Mouse (Mus musculus): ENCODE measurements at regions not wholly inside any gene's neighbourhood (a gene's known extent, or its start where the extent isn't known, plus 50 kb on each side); places are given as distances from the start of the nearest gene placed in this dataset.
A peak's percentile ranks its signal among the peaks of the same experiment; 100 is the strongest.

- 23% methylated on average over 7 of the region's 7 CpGs for WGBS
- no peak overlapping the region for H3K27ac ChIP-seq (replicated peaks; ENCODE audit: low read depth, low read length)
- no peak for DNase-seq (ENCODE audit: low spot score)
- no peaks in the 10 kb centered on the region for H3K27me3 ChIP-seq (ENCODE audit: control insufficient read depth, insufficient read depth, low read length)
- H3K9me3 ChIP-seq (ENCODE audit: control insufficient read depth, low read length), result no peaks in the 10 kb centered on the region
- H3K4me1 ChIP-seq (ENCODE audit: control insufficient read depth, insufficient read depth, low read length), result peaks cover 5% of the 10 kb centered on the region; the same call in 1 of the 2 replicates
- no peak for TF ChIP-seq POLR2A (IDR thresholded peaks at IDR 0.05; ENCODE audit: borderline replicate concordance, extremely low read depth, insufficient read depth, insufficient read length)
- H3K4me2 ChIP-seq (replicated peaks; ENCODE audit: low read depth, low read length, severe bottlenecking), result no peak overlapping the region
- ATAC-seq (ENCODE audit: low FRiP score, low read depth), result no peak
- no peaks in the 10 kb centered on the region for H3K36me3 ChIP-seq (ENCODE audit: control insufficient read depth, insufficient read depth, low read length)
- H3K4me3 ChIP-seq (replicated peaks; ENCODE audit: low read length), result no peak overlapping the region
- no peak overlapping the region for H3K9ac ChIP-seq (ENCODE audit: low read depth, low read length, severe bottlenecking)
Observed at GRCm38 (mm10) chr4:153220074-153220473, 262.5 kb downstream of the Ajap1 start.

GRCm38 (mm10) chr4:153217541-153217980 lies 265.1 kb downstream of the Ajap1 start:
- peak; percentile 5 for DNase-seq (ENCODE audit: low spot score)
- H3K4me2 ChIP-seq (replicated peaks; ENCODE audit: low read depth, low read length, severe bottlenecking), result no peak overlapping the region
- no peaks in the 10 kb centered on the region for H3K36me3 ChIP-seq (ENCODE audit: control insufficient read depth, insufficient read depth, low read length)
- ATAC-seq (ENCODE audit: low FRiP score, low read depth), result no peak
- no peaks in the 10 kb centered on the region for H3K4me1 ChIP-seq (ENCODE audit: control insufficient read depth, insufficient read depth, low read length)
- TF ChIP-seq POLR2A (IDR thresholded peaks at IDR 0.05; ENCODE audit: borderline replicate concordance, extremely low read depth, insufficient read depth, insufficient read length), result no peak
- no peaks in the 10 kb centered on the region for H3K27me3 ChIP-seq (ENCODE audit: control insufficient read depth, insufficient read depth, low read length)
- no peak overlapping the region for H3K27ac ChIP-seq (replicated peaks; ENCODE audit: low read depth, low read length)
- 57% methylated on average over 9 of the region's 9 CpGs for WGBS
- H3K4me3 ChIP-seq (replicated peaks; ENCODE audit: low read length), result no peak overlapping the region
- no peaks in the 10 kb centered on the region for H3K9me3 ChIP-seq (ENCODE audit: control insufficient read depth, low read length)
- no peak overlapping the region for H3K9ac ChIP-seq (ENCODE audit: low read depth, low read length, severe bottlenecking)

GRCm38 (mm10) chr4:153212095-153212494 lies 270.5 kb downstream of the Ajap1 start:
- Histone ChIP-seq H3K4me1 (ENCODE audit: control insufficient read depth, insufficient read depth, low read length) (peaks cover 4% of the 10 kb centered on the region), H3K27me3 (ENCODE audit: control insufficient read depth, insufficient read depth, low read length) (no peaks in the 10 kb centered on the region), H3K9me3 (ENCODE audit: control insufficient read depth, low read length) (no peaks in the 10 kb centered on the region), H3K4me3 (replicated peaks; ENCODE audit: low read length) (no peak overlapping the region), H3K4me2 (replicated peaks; ENCODE audit: low read depth, low read length, severe bottlenecking) (no peak overlapping the region), H3K36me3 (ENCODE audit: control insufficient read depth, insufficient read depth, low read length) (no peaks in the 10 kb centered on the region), H3K9ac (ENCODE audit: low read depth, low read length, severe bottlenecking) (no peak overlapping the region), H3K27ac (replicated peaks; ENCODE audit: low read depth, low read length) (no peak overlapping the region)
- no peak for DNase-seq (ENCODE audit: low spot score)
- 18% methylated on average over 11 of the region's 11 CpGs for WGBS
- no peak for ATAC-seq (ENCODE audit: low FRiP score, low read depth)
- no peak for TF ChIP-seq POLR2A (IDR thresholded peaks at IDR 0.05; ENCODE audit: borderline replicate concordance, extremely low read depth, insufficient read depth, insufficient read length)

- Histone ChIP-seq H3K27me3 (ENCODE audit: control insufficient read depth, insufficient read depth, low read length) (no peaks in the 10 kb centered on the region), H3K4me1 (ENCODE audit: control insufficient read depth, insufficient read depth, low read length) (peaks cover 4% of the 10 kb centered on the region), H3K9me3 (ENCODE audit: control insufficient read depth, low read length) (no peaks in the 10 kb centered on the region), H3K4me3 (replicated peaks; ENCODE audit: low read length) (no peak overlapping the region), H3K4me2 (replicated peaks; ENCODE audit: low read depth, low read length, severe bottlenecking) (no peak overlapping the region), H3K36me3 (ENCODE audit: control insufficient read depth, insufficient read depth, low read length) (no peaks in the 10 kb centered on the region), H3K9ac (ENCODE audit: low read depth, low read length, severe bottlenecking) (no peak overlapping the region), H3K27ac (replicated peaks; ENCODE audit: low read depth, low read length) (no peak overlapping the region)
- WGBS, result 66% methylated on average over 2 of the region's 2 CpGs
- no peak for TF ChIP-seq POLR2A (IDR thresholded peaks at IDR 0.05; ENCODE audit: borderline replicate concordance, extremely low read depth, insufficient read depth, insufficient read length)
- DNase-seq (ENCODE audit: low spot score) (no peak), ATAC-seq (ENCODE audit: low FRiP score, low read depth) (no peak)
Observed at GRCm38 (mm10) chr4:153208822-153209221, 273.8 kb downstream of the Ajap1 start.

GRCm38 (mm10) chr4:153208215-153208614 lies 274.4 kb downstream of the Ajap1 start:
- Histone ChIP-seq H3K4me2 (replicated peaks; ENCODE audit: low read depth, low read length, severe bottlenecking) (no peak overlapping the region), H3K4me1 (ENCODE audit: control insufficient read depth, insufficient read depth, low read length) (peaks cover 4% of the 10 kb centered on the region), H3K36me3 (ENCODE audit: control insufficient read depth, insufficient read depth, low read length) (no peaks in the 10 kb centered on the region), H3K9ac (ENCODE audit: low read depth, low read length, severe bottlenecking) (no peak overlapping the region), H3K4me3 (replicated peaks; ENCODE audit: low read length) (no peak overlapping the region), H3K9me3 (ENCODE audit: control insufficient read depth, low read length) (no peaks in the 10 kb centered on the region), H3K27me3 (ENCODE audit: control insufficient read depth, insufficient read depth, low read length) (no peaks in the 10 kb centered on the region), H3K27ac (replicated peaks; ENCODE audit: low read depth, low read length) (no peak overlapping the region)
- ATAC-seq (ENCODE audit: low FRiP score, low read depth), result no peak
- WGBS, result 72% methylated on average over 6 of the region's 6 CpGs
- no peak for TF ChIP-seq POLR2A (IDR thresholded peaks at IDR 0.05; ENCODE audit: borderline replicate concordance, extremely low read depth, insufficient read depth, insufficient read length)
- no peak for DNase-seq (ENCODE audit: low spot score)

GRCm38 (mm10) chr4:153207578-153208102 lies 275.0 kb downstream of the Ajap1 start:
- Histone ChIP-seq H3K9ac (ENCODE audit: low read depth, low read length, severe bottlenecking) (no peak overlapping the region), H3K9me3 (ENCODE audit: control insufficient read depth, low read length) (no peaks in the 10 kb centered on the region), H3K4me3 (replicated peaks; ENCODE audit: low read length) (no peak overlapping the region), H3K27ac (replicated peaks; ENCODE audit: low read depth, low read length) (no peak overlapping the region), H3K27me3 (ENCODE audit: control insufficient read depth, insufficient read depth, low read length) (no peaks in the 10 kb centered on the region), H3K36me3 (ENCODE audit: control insufficient read depth, insufficient read depth, low read length) (no peaks in the 10 kb centered on the region), H3K4me2 (replicated peaks; ENCODE audit: low read depth, low read length, severe bottlenecking) (no peak overlapping the region), H3K4me1 (ENCODE audit: control insufficient read depth, insufficient read depth, low read length) (peaks cover 4% of the 10 kb centered on the region)
- ATAC-seq (ENCODE audit: low FRiP score, low read depth) (no peak), DNase-seq (ENCODE audit: low spot score) (peak; percentile 23)
- TF ChIP-seq POLR2A (IDR thresholded peaks at IDR 0.05; ENCODE audit: borderline replicate concordance, extremely low read depth, insufficient read depth, insufficient read length), result no peak
- 43% methylated on average over 11 of the region's 11 CpGs for WGBS
